Mouse (Mus musculus): ENCODE results near the gene Large2.

- TF ChIP-seq CTCF (IDR thresholded peaks at IDR 0.05; ENCODE audit: low read depth) = no peak
- no peak for TF ChIP-seq EP300 (optimal IDR thresholded peaks at IDR 0.05)
These were observed 7.2 kb downstream of the Large2 start for GRCm38 (mm10) chr2:92367383-92368029.
